Mouse (Mus musculus) forebrain, embryonic 10.5 days (tissue): ENCODE results near the gene Tex44. TPM values are rescaled to one million over a fixed set of nuclear protein-coding genes. Genes with fewer than 3 reads are reported as not detected.
A peak's percentile ranks its signal among the peaks of the same experiment; 100 is the strongest.

ENCODE experiments used
- DNase-seq: peaks from one replicate; pipeline ENCODE4 v3.0.0-alpha.2; 2017; ENCODE audit warnings: low spot score; ENCODE audit errors: extremely low spot score
- H3K27ac ChIP-seq: fragments of 300-500 bp; sonication (generic); 2 replicates; pipeline ENCODE4 v1.5.1; 2016; ENCODE audit warnings: mild to moderate bottlenecking
- H3K27me3 ChIP-seq: fragments of 300-500 bp; sonication (generic); 2 replicates; pipeline ENCODE4 v1.6.1; 2016; ENCODE audit warnings: mild to moderate bottlenecking; ENCODE audit not compliant: poor library complexity, severe bottlenecking
- H3K36me3 ChIP-seq: fragments of 300-500 bp; sonication (generic); replicated peaks from 2 replicates; pipeline ENCODE4 v1.6.1; 2016; ENCODE audit warnings: mild to moderate bottlenecking, moderate library complexity
- H3K4me1 ChIP-seq: fragments of 300-500 bp; sonication (generic); 2 replicates; pipeline ENCODE4 v1.6.1; 2016
- H3K4me3 ChIP-seq: fragments of 300-500 bp; sonication (generic); 2 replicates; pipeline ENCODE4 v1.5.1; 2016; ENCODE audit warnings: mild to moderate bottlenecking, moderate library complexity
- H3K9me3 ChIP-seq: fragments of 300-500 bp; sonication (generic); 2 replicates; pipeline ENCODE4 v1.6.1; 2016; ENCODE audit warnings: mild to moderate bottlenecking, moderate library complexity
- WGBS: fragments of 180-500 bp; shearing (Covaris S2); methylation state at CpG from one replicate; pipeline ENCODE4 v1.1.7; 2016; 5-methylcytosine and 5-hydroxymethylcytosine counted together
- polyA plus RNA-seq: library from polyadenylated mRNA; unstranded; fragments of >200 nt; fragmentation: Nextera tagmentation; extraction: Ambion mirVana; gene quantifications from 2 replicates; pipeline ENCODE4 v1.2.1, GENCODE M21; 2016

The Tex44 gene
- polyA plus RNA-seq, 1 experiment from 2014 or later = not detected

DNA sequence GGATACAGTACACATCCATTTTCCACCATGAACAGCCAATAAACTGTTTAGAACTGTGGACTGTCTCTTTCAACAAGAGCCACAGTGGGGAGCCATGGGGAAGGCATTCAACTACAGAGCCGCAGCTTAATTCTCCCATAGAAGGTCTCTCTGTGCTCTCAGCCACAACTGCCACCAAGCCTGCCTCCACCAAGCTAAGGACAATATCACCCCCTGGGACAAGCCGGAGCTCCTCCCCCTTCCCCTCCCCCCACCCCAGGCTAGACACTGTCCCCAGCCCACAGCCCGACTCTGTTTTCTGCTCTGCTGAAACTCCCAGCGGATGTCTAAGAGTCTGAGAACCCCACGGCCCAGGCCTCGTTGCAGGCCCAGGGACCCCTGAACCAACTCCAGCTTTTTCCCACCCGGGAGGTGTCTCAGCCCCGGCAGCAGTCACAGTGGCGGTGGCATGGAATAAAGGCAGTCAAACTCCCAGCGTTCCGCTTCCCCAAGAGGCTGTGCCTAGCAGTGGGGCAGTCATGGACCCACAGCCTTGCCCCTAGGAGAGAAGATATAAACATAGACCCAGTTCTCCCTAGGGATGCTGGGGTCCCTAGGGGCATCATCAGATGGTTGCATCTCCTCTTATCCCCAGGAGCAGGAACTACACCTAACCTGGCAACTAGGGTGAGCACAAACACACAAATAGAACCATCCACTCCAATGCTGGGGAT is 1.1 kb upstream of the Tex44 start:
- peaks cover 45% of the 10 kb centered on the region for H3K4me1 ChIP-seq
- H3K27me3 ChIP-seq = no peaks in the 10 kb centered on the region
- WGBS = 10% methylated on average over 11 of the region's 11 CpGs
- peak overlapping the region; percentile 27 for H3K4me3 ChIP-seq
- peak overlapping the region; percentile 89 for H3K27ac ChIP-seq
- H3K36me3 ChIP-seq = no peaks in the 10 kb centered on the region
- DNase-seq = peak; percentile 69
- H3K9me3 ChIP-seq = no peaks in the 10 kb centered on the region

DNA sequence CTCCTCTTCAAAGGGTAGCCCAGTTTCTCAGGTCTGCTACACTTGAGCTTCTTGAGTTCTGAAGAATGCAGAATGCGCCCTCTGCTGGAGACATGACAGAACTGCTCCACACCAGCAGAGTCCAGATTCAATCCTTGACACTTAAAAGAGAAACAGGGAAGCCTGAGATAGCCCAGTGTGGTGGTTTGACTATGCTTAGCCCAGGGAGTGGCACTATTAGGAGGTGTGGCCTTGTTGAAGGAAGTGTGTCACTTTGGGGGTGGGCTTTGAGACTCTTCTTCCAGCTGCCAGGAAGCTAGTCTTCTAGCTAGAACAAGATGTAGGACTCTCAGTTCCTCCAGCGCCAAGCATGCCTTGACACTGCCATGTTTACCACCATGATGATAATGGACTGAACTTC is 3.9 kb downstream of the Tex44 start:
- 50% methylated on average over 2 of the region's 2 CpGs for WGBS
- H3K36me3 ChIP-seq = no peaks in the 10 kb centered on the region
- no peak overlapping the region for H3K27ac ChIP-seq
- H3K4me1 ChIP-seq = peaks cover 37% of the 10 kb centered on the region
- peak; percentile 71 for DNase-seq
- no peaks in the 10 kb centered on the region for H3K27me3 ChIP-seq
- H3K4me3 ChIP-seq = no peak overlapping the region
- H3K9me3 ChIP-seq = no peaks in the 10 kb centered on the region

DNA sequence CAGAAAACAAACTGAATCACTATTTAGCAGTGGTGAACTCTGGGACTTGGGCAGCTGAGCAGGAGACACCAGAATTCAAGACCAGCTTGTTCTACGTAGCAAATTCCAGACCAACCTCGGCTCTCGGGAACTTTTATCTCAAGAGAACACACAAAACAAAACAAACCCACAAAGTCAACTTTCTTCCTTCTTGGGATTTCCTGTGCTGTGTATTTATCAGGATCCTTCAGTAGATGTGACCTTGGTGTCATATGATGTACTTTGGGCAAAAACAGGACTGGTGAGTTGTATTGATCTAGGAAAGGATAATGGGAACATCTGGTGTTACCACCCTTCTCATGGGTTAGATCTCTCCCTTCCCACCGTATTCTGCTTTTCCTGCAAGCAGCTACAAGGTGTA is 6.6 kb downstream of the Tex44 start:
- Histone ChIP-seq H3K4me1 (peaks cover 56% of the 10 kb centered on the region), H3K27ac (peak overlapping the region; percentile 93), H3K4me3 (no peak overlapping the region), H3K27me3 (no peaks in the 10 kb centered on the region), H3K36me3 (no peaks in the 10 kb centered on the region), H3K9me3 (no peaks in the 10 kb centered on the region)
- 94% methylated on average over 4 of the region's 4 CpGs for WGBS
- no peak for DNase-seq

DNA sequence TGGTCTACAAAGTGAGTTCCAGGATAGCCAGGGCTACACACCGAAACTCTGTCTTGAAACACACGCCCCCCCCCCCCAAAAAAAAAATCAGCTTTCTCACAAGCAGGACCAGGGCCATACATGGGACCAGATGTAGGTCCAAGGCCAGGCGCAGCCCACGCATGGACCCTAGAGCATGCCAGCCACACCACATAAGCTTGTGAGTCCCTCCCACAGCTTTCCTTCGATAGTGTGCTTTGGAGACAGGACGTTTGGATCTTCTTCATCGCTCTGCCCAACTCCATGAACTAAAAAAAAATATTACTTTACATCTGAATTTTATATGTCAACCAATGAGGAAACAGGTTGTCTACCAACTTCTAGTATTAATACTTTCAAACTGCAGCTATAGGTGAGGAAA is 7.2 kb downstream of the Tex44 start:
- 81% methylated on average over 7 of the region's 7 CpGs for WGBS
- Histone ChIP-seq H3K4me3 (peak overlapping the region; percentile 50; the same call in 1 of the 2 replicates), H3K36me3 (no peaks in the 10 kb centered on the region), H3K9me3 (no peaks in the 10 kb centered on the region), H3K27me3 (no peaks in the 10 kb centered on the region), H3K27ac (peak overlapping the region; percentile 93), H3K4me1 (peaks cover 62% of the 10 kb centered on the region)
- no peak for DNase-seq

DNA sequence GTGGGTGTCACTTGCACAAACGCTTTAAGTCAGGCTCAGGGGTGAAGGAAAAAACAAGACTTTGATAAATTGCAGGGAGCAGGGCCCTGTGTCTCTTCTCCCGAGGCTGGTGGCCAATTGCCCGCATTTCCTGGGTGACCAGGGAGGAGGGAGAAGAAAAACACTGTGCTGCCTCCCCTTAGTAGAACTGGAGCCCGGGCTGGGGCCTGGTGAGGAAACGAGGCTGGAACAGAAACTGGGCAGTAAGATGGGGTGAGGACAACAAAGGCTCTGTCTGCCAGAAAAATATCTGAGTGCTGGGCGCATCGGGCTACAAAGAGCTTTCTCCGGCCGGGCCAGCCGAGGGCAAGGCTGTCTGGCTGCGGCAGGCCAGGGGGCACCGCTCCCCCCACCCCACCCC is 7.9 kb downstream of the Tex44 start:
- H3K9me3 ChIP-seq = no peaks in the 10 kb centered on the region
- peak overlapping the region; percentile 93 for H3K27ac ChIP-seq
- H3K4me3 ChIP-seq = peak overlapping the region; percentile 50
- 2% methylated on average over 11 of the region's 12 CpGs for WGBS
- H3K36me3 ChIP-seq = no peaks in the 10 kb centered on the region
- DNase-seq = no peak
- peaks cover 3% of the 10 kb centered on the region for H3K27me3 ChIP-seq
- H3K4me1 ChIP-seq = peaks cover 65% of the 10 kb centered on the region

DNA sequence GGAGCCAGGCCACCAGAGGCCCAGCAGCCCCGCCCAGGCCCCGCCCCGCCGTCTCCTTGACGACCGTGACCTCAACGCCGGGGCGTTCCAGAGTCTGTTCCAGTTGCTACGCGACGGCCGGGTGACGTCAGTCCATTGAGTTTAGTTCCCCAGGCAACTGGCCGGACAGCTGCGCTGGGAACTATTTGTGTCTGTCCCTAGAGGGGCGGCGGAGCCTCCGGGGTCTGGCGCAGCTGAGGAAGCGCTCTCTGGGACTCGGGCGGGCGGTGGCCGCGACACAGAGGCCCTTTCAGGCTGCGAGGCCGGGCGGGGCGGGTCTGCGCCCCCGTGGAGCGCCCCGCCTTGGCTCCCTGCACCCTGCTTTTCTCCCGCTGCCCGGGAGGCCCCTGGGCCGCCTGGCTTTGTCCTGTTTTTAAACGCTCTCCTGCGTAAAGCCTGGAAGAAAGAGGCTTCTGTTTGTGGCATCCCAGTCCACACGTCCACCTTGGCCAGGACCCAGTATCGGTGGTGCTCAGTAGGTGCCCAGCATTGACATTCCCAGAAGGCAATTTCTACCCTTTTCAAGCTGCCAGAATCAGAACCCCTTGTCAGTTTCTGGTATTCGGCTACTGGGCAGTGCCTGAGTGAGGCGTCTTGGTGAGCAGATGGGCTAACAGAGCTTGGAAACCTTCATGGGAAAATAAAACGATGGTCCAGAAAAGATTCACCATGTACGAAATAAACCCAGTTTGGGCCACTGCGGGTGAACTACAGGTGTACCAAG is 8.5 kb downstream of the Tex44 start:
- Histone ChIP-seq H3K4me3 (peak overlapping the region; percentile 50), H3K36me3 (no peaks in the 10 kb centered on the region), H3K27ac (peak overlapping the region; percentile 93), H3K4me1 (peaks cover 67% of the 10 kb centered on the region), H3K27me3 (peaks cover 9% of the 10 kb centered on the region), H3K9me3 (no peaks in the 10 kb centered on the region)
- peak; percentile 100 for DNase-seq
- 3% methylated on average over 46 of the region's 46 CpGs for whole genome bisulfite sequencing

DNA sequence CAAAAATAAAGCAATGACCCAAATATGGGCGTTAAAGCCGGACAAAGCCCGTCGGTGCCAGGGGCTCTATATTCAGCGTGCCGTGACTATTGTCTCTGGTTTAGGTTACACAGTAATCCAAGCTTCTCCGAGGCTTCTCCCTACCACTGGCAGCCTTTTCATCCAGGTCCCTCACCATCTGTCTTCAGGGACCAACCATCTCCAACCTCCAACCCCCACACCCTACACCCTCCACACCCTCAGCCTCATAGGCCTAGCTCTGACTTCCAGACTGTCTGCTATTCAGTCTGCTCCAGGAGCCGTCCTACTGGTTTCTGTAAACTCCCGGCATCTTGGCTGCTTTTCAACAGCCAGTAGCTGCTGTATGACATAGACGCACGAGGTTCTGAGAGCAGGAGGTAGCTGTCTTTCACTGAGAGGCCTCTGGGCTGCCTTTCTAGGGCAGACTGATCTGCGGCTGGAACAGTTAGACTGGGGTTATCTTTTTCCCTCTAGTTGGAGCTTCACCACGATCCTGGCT is 9.2 kb downstream of the Tex44 start:
- no peaks in the 10 kb centered on the region for H3K9me3 ChIP-seq
- H3K4me1 ChIP-seq = peaks cover 71% of the 10 kb centered on the region
- H3K27me3 ChIP-seq = peaks cover 12% of the 10 kb centered on the region
- H3K36me3 ChIP-seq = no peaks in the 10 kb centered on the region
- 41% methylated on average over 13 of the region's 13 CpGs for WGBS
- peak overlapping the region; percentile 50 for H3K4me3 ChIP-seq
- DNase-seq = peak; percentile 49
- H3K27ac ChIP-seq = peak overlapping the region; percentile 93

DNA sequence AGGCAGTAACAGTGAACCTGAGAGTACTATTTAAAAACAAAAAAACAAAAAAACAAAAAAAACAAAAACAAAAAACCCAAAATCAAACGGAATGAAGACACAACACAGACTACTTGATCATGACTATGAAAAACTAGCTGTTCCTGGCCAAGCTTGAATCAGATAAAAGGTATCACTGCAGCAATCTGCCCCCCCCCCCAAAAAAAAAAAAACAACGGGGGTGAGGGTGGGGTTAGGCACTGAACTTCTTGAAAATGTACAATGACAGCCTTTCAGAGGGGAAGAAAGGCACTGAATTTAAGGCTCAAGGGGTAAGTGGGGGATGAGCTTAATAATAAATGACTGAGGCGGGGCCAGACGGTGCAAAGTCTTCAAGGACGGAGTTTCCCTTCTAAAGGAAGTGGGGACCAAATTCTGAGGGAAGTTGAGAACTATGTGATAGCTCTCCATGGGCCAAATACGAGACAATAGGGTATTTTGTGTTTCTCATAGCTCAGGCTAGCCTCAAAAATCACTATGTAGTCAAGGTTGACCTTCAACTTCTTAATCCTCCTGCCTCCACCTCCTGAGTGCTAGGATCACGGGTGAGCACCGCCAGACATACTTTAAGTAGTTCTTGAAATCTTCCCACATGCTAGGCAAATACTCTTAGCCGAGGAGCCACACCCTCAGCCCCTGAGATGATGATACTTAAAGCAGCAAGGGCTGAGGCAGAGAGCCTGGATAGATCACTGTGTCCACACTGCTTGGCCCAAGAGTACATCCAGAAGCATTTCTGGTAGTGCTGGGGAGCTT is 11.3 kb downstream of the Tex44 start:
- Histone ChIP-seq H3K27me3 (peaks cover 12% of the 10 kb centered on the region), H3K4me1 (peaks cover 92% of the 10 kb centered on the region), H3K36me3 (no peaks in the 10 kb centered on the region), H3K27ac (peak overlapping the region; percentile 93), H3K9me3 (no peaks in the 10 kb centered on the region), H3K4me3 (no peak overlapping the region)
- WGBS = 74% methylated on average over 9 of the region's 9 CpGs
- DNase-seq = no peak

DNA sequence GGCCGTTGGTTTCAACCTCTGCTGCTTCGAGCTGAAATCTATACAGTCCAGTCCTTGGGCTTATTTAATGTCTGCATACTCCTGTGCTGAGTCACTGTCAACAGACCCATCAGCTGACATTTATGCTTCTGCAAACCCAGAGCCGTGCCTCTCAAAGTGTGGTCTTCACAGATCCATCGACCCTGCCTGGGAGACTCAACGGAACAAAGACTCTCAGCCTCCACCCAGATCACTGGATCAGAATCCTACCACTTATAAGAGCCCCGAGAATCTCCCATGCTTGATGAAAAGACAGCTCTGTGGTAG is 11.8 kb downstream of the Tex44 start:
- Histone ChIP-seq H3K27ac (peak overlapping the region; percentile 51), H3K4me3 (no peak overlapping the region), H3K27me3 (peaks cover 12% of the 10 kb centered on the region), H3K36me3 (no peaks in the 10 kb centered on the region), H3K4me1 (peaks cover 95% of the 10 kb centered on the region), H3K9me3 (no peaks in the 10 kb centered on the region)
- 81% methylated on average over 6 of the region's 6 CpGs for WGBS
- no peak for DNase-seq

DNA sequence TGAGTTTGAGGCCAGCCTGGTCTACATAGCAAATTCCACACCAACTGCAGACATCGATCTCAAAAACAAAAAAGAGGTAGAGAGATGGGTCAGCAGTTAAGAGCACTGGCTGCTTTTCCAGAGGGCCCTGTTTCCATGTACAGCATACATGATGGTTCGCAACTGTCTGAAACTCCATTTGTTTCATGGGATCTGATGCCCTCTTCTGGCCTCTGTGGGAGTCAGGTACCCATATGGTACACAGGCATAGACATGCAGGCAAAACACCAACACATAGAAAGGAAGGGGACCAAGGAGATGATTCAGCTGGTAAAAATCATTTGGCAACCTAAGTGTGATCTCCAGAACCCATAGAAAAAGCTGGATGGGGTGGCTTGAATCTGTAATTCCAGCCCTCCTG is 12.4 kb downstream of the Tex44 start:
- Histone ChIP-seq H3K9me3 (no peaks in the 10 kb centered on the region), H3K4me1 (peaks cover 95% of the 10 kb centered on the region), H3K36me3 (no peaks in the 10 kb centered on the region), H3K27ac (peak overlapping the region; percentile 51), H3K4me3 (no peak overlapping the region), H3K27me3 (peaks cover 12% of the 10 kb centered on the region)
- 82% methylated on average over 2 of the region's 2 CpGs for WGBS
- DNase-seq = no peak

DNA sequence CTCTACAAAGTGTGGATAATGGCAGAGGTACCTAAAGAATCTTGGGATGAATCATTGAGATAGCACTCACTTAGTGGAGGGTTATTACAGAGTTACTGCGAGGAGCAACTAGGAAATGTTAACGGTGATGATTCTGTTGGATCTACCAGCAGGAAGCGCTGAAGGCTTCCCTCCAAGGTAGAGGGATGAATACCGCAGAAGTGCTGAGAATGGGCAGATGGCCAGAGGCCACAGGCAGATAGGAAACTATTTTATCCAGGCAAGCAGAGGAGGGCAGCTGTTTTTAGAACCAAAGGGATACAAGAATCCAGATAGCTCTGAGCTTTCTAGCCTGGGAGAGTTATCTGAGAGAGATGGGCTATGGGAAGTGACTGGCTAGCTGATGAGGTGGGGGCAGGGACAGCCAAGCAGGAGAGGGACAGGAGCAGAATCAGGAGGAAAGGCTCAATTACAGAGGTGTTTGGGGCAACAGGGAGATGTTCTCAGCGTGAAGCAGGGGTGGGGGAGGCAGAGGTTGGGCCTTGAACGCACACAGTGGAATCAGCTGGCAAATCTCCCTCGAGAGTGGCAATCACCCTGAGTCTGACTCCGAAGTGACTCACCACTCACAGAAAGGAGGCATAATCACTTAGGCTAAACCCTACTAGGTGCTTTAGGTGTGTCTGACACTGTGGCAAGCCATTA is 13.5 kb downstream of the Tex44 start:
- 33% methylated on average over 8 of the region's 8 CpGs for WGBS
- peaks cover 92% of the 10 kb centered on the region for H3K4me1 ChIP-seq
- H3K9me3 ChIP-seq = no peaks in the 10 kb centered on the region
- H3K4me3 ChIP-seq = peak overlapping the region; percentile 63; the same call in 1 of the 2 replicates
- H3K27ac ChIP-seq = peak overlapping the region; percentile 99
- peaks cover 12% of the 10 kb centered on the region for H3K27me3 ChIP-seq
- no peaks in the 10 kb centered on the region for H3K36me3 ChIP-seq
- DNase-seq = no peak

DNA sequence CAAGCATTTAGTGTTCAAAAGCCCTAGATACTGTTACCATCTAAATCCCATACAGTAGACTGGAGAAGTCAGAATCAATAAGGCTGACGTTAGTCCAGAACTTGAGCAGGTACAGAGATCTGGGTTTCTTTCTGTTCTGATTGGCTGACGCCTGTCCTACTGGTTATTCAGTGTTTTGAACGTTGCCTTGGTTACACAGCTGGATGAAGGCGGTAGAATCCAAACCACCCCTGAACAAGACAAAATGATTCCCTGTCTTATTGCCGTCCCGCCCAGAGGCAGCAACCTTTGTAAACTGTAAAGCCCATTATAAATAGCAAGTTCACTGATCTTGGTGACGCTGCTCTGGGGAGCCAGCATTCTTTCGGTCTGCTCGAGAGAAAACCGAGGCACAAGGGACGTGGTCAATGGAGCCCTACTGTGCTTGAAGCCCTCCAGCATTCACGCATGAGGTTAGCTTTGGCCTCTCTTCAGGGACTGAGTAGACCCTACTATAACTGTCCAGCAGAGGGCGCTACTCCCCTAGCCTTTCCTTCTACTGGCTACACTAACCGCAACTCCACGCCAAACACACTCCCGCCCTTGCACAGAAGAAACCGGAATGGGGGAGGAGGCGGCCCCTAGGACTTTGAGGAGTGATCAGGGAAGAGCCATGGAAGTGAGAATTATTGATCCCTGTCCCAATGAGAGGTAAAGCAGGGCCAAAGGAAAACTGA is 14.2 kb downstream of the Tex44 start:
- Histone ChIP-seq H3K4me1 (peaks cover 85% of the 10 kb centered on the region), H3K4me3 (peak overlapping the region; percentile 63), H3K9me3 (no peaks in the 10 kb centered on the region), H3K27me3 (peaks cover 12% of the 10 kb centered on the region), H3K36me3 (no peaks in the 10 kb centered on the region), H3K27ac (peak overlapping the region; percentile 99)
- DNase-seq = peak; percentile 96
- WGBS = 2% methylated on average over 18 of the region's 18 CpGs
